Mouse (Mus musculus): ENCODE data around the gene Olfr223.

DNA sequence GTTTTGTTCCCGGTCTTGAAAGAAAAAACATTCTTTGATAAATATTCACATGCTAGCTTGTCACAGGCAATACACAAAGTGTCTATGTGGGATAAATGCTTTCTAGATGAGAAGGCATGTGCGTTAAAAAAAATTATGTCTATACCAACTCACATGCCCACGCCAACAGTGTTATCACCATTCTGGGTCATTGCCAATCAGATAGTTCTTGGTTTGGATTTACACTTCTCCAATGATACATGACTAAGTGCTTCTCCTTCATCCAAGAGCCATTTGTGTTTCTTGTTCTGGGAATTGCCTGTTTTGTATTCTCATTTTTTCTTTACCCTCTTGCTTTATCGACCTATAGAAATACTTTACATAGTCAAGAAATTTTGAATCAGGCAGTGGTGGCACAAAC is 38.9 kb upstream of the Olfr223 start:
- TF ChIP-seq POLR2A (IDR thresholded peaks at IDR 0.05; ENCODE audit: extremely low read depth, insufficient read depth, low read length) (no peak), CTCF (IDR thresholded peaks at IDR 0.05; ENCODE audit: extremely low read depth, insufficient read depth, low read length) (no peak)

Data from cortical plate, adult 2 months (tissue).